Mouse (Mus musculus) lung, embryonic 15.5 days (tissue): ENCODE data around the gene Tgoln1. TPM values are rescaled to one million over a fixed set of nuclear protein-coding genes. Genes with fewer than 3 reads are reported as not detected.

ENCODE experiments used
- ATAC-seq: fragments of 200-750 bp; cut with Nextera tagmentation; 2 replicates; pipeline ENCODE4 v1.8.0; 2017; ENCODE audit warnings: moderate number of reproducible peaks, borderline replicate concordance; ENCODE audit not compliant: low FRiP score, low TSS enrichment; ENCODE audit errors: extremely low read depth
- H3K27ac ChIP-seq: fragments of 300-500 bp; sonication (generic); 2 replicates; pipeline ENCODE4 v1.5.1; 2015; ENCODE audit warnings: moderate library complexity, mild to moderate bottlenecking, inconsistent platforms
- H3K27me3 ChIP-seq: fragments of 300-500 bp; sonication (generic); 2 replicates; pipeline ENCODE4 v1.6.1; 2015; ENCODE audit warnings: inconsistent platforms
- H3K36me3 ChIP-seq: fragments of 300-500 bp; sonication (generic); 2 replicates; pipeline ENCODE4 v1.6.1; 2015; ENCODE audit warnings: inconsistent platforms
- H3K4me1 ChIP-seq: fragments of 300-500 bp; sonication (generic); 2 replicates; pipeline ENCODE4 v1.6.1; 2015; ENCODE audit warnings: inconsistent platforms
- H3K4me2 ChIP-seq: fragments of 300-500 bp; sonication (generic); 2 replicates; pipeline ENCODE4 v1.6.1; 2015; ENCODE audit warnings: inconsistent platforms, mild to moderate bottlenecking, moderate library complexity
- H3K4me3 ChIP-seq: fragments of 300-500 bp; sonication (generic); 2 replicates; pipeline ENCODE4 v1.5.1; 2015; ENCODE audit warnings: mild to moderate bottlenecking, inconsistent platforms
- H3K9ac ChIP-seq: fragments of 300-500 bp; sonication (generic); 2 replicates; pipeline ENCODE4 v1.6.1; 2015; ENCODE audit warnings: inconsistent platforms
- H3K9me3 ChIP-seq: fragments of 300-500 bp; sonication (generic); 2 replicates; pipeline ENCODE4 v1.6.1; 2016; ENCODE audit warnings: inconsistent platforms
- whole genome bisulfite sequencing: fragments of 180-500 bp; shearing (Covaris S2); methylation state at CpG from one replicate; pipeline ENCODE4 v1.1.7; 2015; 5-methylcytosine and 5-hydroxymethylcytosine counted together
- polyA plus RNA-seq: library from polyadenylated mRNA; unstranded; fragments of >200 nt; fragmentation: Nextera tagmentation; extraction: Ambion mirVana; gene quantifications from 2 replicates; pipeline ENCODE4 v1.2.1, GENCODE M21; 2015

Gene Tgoln1
- 40.2 and 43.4 TPM in 2 replicates for polyA plus RNA-seq

GRCm38 (mm10) chr6:72616643-72617288 lies at the start of gene Tgoln1:
Gene Tgoln1 (minus strand): TSS chr6:72617000.
- Histone ChIP-seq H3K9me3 (no peaks in the 10 kb centered on the region), H3K9ac (peak within 1 kb of the TSS; percentile 81), H3K4me1 (peaks cover 55% of the 10 kb centered on the region), H3K4me3 (peak within 1 kb of the TSS; percentile 75), H3K4me2 (peak within 1 kb of the TSS; percentile 73), H3K27ac (peak within 1 kb of the TSS; percentile 94), H3K27me3 (no peaks in the 10 kb centered on the region), H3K36me3 (peaks cover 15% of the 10 kb centered on the region)
- peak; percentile 95 for ATAC-seq
- WGBS, result under 1% methylated on average over 41 of the region's 41 CpGs

- no peak overlapping the region for H3K4me2 ChIP-seq
- H3K9me3 ChIP-seq, result no peaks in the 10 kb centered on the region
- H3K9ac ChIP-seq, result no peak overlapping the region
- H3K36me3 ChIP-seq, result no peaks in the 10 kb centered on the region
- 32% methylated on average over 8 of the region's 8 CpGs for WGBS
- H3K27ac ChIP-seq, result no peak overlapping the region
- H3K27me3 ChIP-seq, result no peaks in the 10 kb centered on the region
- H3K4me3 ChIP-seq, result no peak overlapping the region
- peaks cover 49% of the 10 kb centered on the region for H3K4me1 ChIP-seq
- no peak for ATAC-seq
Measured at GRCm38 (mm10) chr6:72664290-72664689, 47.5 kb upstream of the Tgoln1 start.

- H3K27ac ChIP-seq, result peak overlapping the region; percentile 20; the same call in 1 of the 2 replicates
- H3K9me3 ChIP-seq, result no peaks in the 10 kb centered on the region
- no peak overlapping the region for H3K4me2 ChIP-seq
- H3K4me1 ChIP-seq, result peaks cover 51% of the 10 kb centered on the region
- no peaks in the 10 kb centered on the region for H3K36me3 ChIP-seq
- no peak overlapping the region for H3K4me3 ChIP-seq
- no peak for ATAC-seq
- no peaks in the 10 kb centered on the region for H3K27me3 ChIP-seq
- no peak overlapping the region for H3K9ac ChIP-seq
- WGBS, result 18% methylated on average over 1 of the region's 1 CpGs
Measured at GRCm38 (mm10) chr6:72663000-72663399, 46.2 kb upstream of the Tgoln1 start.

- ATAC-seq, result no peak
- H3K27ac ChIP-seq, result peak overlapping the region; percentile 41
- no peak overlapping the region for H3K9ac ChIP-seq
- WGBS, result 51% methylated on average over 6 of the region's 6 CpGs
- H3K4me3 ChIP-seq, result no peak overlapping the region
- H3K27me3 ChIP-seq, result no peaks in the 10 kb centered on the region
- H3K4me2 ChIP-seq, result no peak overlapping the region
- H3K36me3 ChIP-seq, result no peaks in the 10 kb centered on the region
- H3K9me3 ChIP-seq, result no peaks in the 10 kb centered on the region
- H3K4me1 ChIP-seq, result peaks cover 69% of the 10 kb centered on the region
Measured at GRCm38 (mm10) chr6:72660391-72660720, 43.6 kb upstream of the Tgoln1 start.

GRCm38 (mm10) chr6:72659717-72660390 lies 43.1 kb upstream of the Tgoln1 start:
- WGBS, result 37% methylated on average over 8 of the region's 8 CpGs

GRCm38 (mm10) chr6:72658006-72658405 lies 41.2 kb upstream of the Tgoln1 start:
- Histone ChIP-seq H3K4me3 (no peak overlapping the region), H3K4me2 (no peak overlapping the region), H3K4me1 (peaks cover 76% of the 10 kb centered on the region), H3K9me3 (no peaks in the 10 kb centered on the region), H3K27ac (no peak overlapping the region), H3K9ac (no peak overlapping the region), H3K27me3 (no peaks in the 10 kb centered on the region), H3K36me3 (no peaks in the 10 kb centered on the region)
- no peak for ATAC-seq
- 59% methylated on average over 3 of the region's 3 CpGs for WGBS

More at GRCm38 (mm10) chr6:72659717-72660390, 43.1 kb upstream of the Tgoln1 start:
- H3K27ac ChIP-seq, result peak overlapping the region; percentile 41
- no peaks in the 10 kb centered on the region for H3K27me3 ChIP-seq
- H3K4me1 ChIP-seq, result peaks cover 73% of the 10 kb centered on the region
- ATAC-seq, result peak; percentile 50; the same call in 1 of the 2 replicates
- H3K4me3 ChIP-seq, result no peak overlapping the region
- no peak overlapping the region for H3K9ac ChIP-seq
- H3K9me3 ChIP-seq, result no peaks in the 10 kb centered on the region
- no peak overlapping the region for H3K4me2 ChIP-seq
- H3K36me3 ChIP-seq, result no peaks in the 10 kb centered on the region

GRCm38 (mm10) chr6:72656053-72656442 lies 39.2 kb upstream of the Tgoln1 start:
- Histone ChIP-seq H3K4me3 (no peak overlapping the region), H3K4me1 (peaks cover 65% of the 10 kb centered on the region)

GRCm38 (mm10) chr6:72655309-72656052 lies 38.7 kb upstream of the Tgoln1 start:
- Histone ChIP-seq H3K4me1 (peaks cover 65% of the 10 kb centered on the region), H3K27ac (peak overlapping the region; percentile 86), H3K9ac (no peak overlapping the region)

More at GRCm38 (mm10) chr6:72656053-72656442, 39.2 kb upstream of the Tgoln1 start:
- Histone ChIP-seq H3K27me3 (no peaks in the 10 kb centered on the region), H3K36me3 (no peaks in the 10 kb centered on the region), H3K9me3 (no peaks in the 10 kb centered on the region), H3K4me2 (peak overlapping the region; percentile 53), H3K9ac (no peak overlapping the region), H3K27ac (peak overlapping the region; percentile 86)
- ATAC-seq, result no peak
- WGBS, result 80% methylated on average over 7 of the region's 7 CpGs

GRCm38 (mm10) chr6:72654355-72654754 lies 37.6 kb upstream of the Tgoln1 start:
- H3K4me1 ChIP-seq, result peaks cover 59% of the 10 kb centered on the region
- ATAC-seq, result no peak
- H3K27me3 ChIP-seq, result no peaks in the 10 kb centered on the region
- H3K9me3 ChIP-seq, result no peaks in the 10 kb centered on the region
- no peak overlapping the region for H3K9ac ChIP-seq
- no peak overlapping the region for H3K4me2 ChIP-seq
- no peak overlapping the region for H3K4me3 ChIP-seq
- H3K27ac ChIP-seq, result peak overlapping the region; percentile 86
- 92% methylated on average over 6 of the region's 6 CpGs for WGBS
- H3K36me3 ChIP-seq, result no peaks in the 10 kb centered on the region

More at GRCm38 (mm10) chr6:72655309-72656052, 38.7 kb upstream of the Tgoln1 start:
- no peaks in the 10 kb centered on the region for H3K36me3 ChIP-seq
- peak; percentile 86 for ATAC-seq
- no peaks in the 10 kb centered on the region for H3K27me3 ChIP-seq
- 23% methylated on average over 20 of the region's 20 CpGs for WGBS
- H3K4me2 ChIP-seq, result peak overlapping the region; percentile 53
- H3K4me3 ChIP-seq, result peak overlapping the region; percentile 27
- no peaks in the 10 kb centered on the region for H3K9me3 ChIP-seq

GRCm38 (mm10) chr6:72653419-72653818 lies 36.6 kb upstream of the Tgoln1 start:
- H3K36me3 ChIP-seq, result no peaks in the 10 kb centered on the region
- H3K27ac ChIP-seq, result peak overlapping the region; percentile 86
- H3K9ac ChIP-seq, result no peak overlapping the region
- H3K9me3 ChIP-seq, result no peaks in the 10 kb centered on the region
- ATAC-seq, result 0 out of 2 replicates have a peak, but pooled peaks have one; percentile 15
- H3K4me2 ChIP-seq, result no peak overlapping the region
- peaks cover 56% of the 10 kb centered on the region for H3K4me1 ChIP-seq
- 42% methylated on average over 7 of the region's 7 CpGs for WGBS
- no peak overlapping the region for H3K4me3 ChIP-seq
- H3K27me3 ChIP-seq, result no peaks in the 10 kb centered on the region

GRCm38 (mm10) chr6:72650338-72650851 lies 33.6 kb upstream of the Tgoln1 start:
- no peak overlapping the region for H3K9ac ChIP-seq

More at GRCm38 (mm10) chr6:72650338-72650851, 33.6 kb upstream of the Tgoln1 start:
- H3K9me3 ChIP-seq, result no peaks in the 10 kb centered on the region
- H3K4me2 ChIP-seq, result peak overlapping the region; percentile 21; the same call in 1 of the 2 replicates
- peaks cover 38% of the 10 kb centered on the region for H3K4me1 ChIP-seq
- WGBS, result 39% methylated on average over 10 of the region's 10 CpGs
- H3K36me3 ChIP-seq, result 0 out of 2 replicates have a peak, but pooled peaks cover 9% of the 10 kb centered on the region
- H3K27ac ChIP-seq, result peak overlapping the region; percentile 56
- no peak overlapping the region for H3K4me3 ChIP-seq
- H3K27me3 ChIP-seq, result no peaks in the 10 kb centered on the region
- peak; percentile 28; the same call in 1 of the 2 replicates for ATAC-seq
